Mouse (Mus musculus): ENCODE measurements around the gene 4931428F04Rik. TPM values are rescaled to one million over a fixed set of nuclear protein-coding genes. Genes with fewer than 3 reads are reported as not detected.
"Not testable (repeated sequence)": the region's sequence is repeated elsewhere in the genome, so short reads cannot be mapped to it uniquely, and the experiment has no call there.

4931428F04Rik gene
- polyA plus RNA-seq, 1 experiment = 24.3 TPM

DNA sequence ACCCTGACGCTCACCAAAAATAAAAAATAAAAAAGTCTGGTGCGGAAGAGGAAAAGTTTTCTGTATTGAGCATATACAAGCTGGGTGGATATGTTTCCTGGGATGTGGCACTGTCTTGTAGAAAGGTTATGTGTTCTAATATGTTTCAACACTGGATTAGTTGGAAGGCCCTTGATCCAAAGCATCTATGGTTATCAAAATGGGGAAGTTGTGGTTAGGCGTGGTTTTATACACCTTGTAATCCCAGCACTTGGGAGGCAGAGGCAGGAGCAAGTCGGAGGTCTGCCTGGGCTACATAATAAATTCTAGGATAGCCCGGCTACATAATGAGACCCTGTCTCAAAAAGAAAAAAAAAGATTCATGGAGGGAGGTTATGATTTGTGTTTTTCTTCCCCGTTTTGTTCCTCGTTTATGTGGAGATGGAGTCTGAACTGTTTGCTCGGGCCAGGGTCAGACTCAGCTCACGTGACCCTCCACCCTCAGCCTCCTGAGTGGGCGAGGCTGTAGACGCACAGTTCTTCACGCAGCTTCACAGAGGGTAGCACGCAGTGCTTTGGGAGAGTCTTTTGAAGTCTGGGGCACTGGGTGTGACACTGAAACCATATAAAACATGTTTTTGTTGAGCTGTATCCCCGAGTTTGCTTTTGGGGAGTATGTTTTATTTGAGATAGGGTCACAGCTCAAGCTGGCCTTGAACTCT lies 52.1 kb downstream of the 4931428F04Rik start:
- H3K4me1 ChIP-seq (ENCODE audit: control insufficient read depth, insufficient read depth, low read length) = no peaks in the 10 kb centered on the region
- no peak overlapping the region for H3K27ac ChIP-seq (ENCODE audit: insufficient read depth, low read length)
- no peak overlapping the region for H3K4me3 ChIP-seq (ENCODE audit: insufficient read depth, low read length)
- TF ChIP-seq POLR2A (IDR thresholded peaks at IDR 0.05; ENCODE audit: extremely low read depth, insufficient read depth, low read length) = no peak
- TF ChIP-seq CTCF (IDR thresholded peaks at IDR 0.05; ENCODE audit: extremely low read depth, insufficient read depth, low read length) = no peak

GRCm38 (mm10) chr8:105235206-105235605 lies 54.5 kb downstream of the 4931428F04Rik start:
- Histone ChIP-seq H3K4me3 (ENCODE audit: insufficient read depth, low read length) (no peak overlapping the region), H3K4me1 (ENCODE audit: control insufficient read depth, insufficient read depth, low read length) (no peaks in the 10 kb centered on the region), H3K27ac (ENCODE audit: insufficient read depth, low read length) (no peak overlapping the region)
- TF ChIP-seq CTCF (IDR thresholded peaks at IDR 0.05; ENCODE audit: extremely low read depth, insufficient read depth, low read length) (no peak), POLR2A (IDR thresholded peaks at IDR 0.05; ENCODE audit: extremely low read depth, insufficient read depth, low read length) (no peak)

DNA sequence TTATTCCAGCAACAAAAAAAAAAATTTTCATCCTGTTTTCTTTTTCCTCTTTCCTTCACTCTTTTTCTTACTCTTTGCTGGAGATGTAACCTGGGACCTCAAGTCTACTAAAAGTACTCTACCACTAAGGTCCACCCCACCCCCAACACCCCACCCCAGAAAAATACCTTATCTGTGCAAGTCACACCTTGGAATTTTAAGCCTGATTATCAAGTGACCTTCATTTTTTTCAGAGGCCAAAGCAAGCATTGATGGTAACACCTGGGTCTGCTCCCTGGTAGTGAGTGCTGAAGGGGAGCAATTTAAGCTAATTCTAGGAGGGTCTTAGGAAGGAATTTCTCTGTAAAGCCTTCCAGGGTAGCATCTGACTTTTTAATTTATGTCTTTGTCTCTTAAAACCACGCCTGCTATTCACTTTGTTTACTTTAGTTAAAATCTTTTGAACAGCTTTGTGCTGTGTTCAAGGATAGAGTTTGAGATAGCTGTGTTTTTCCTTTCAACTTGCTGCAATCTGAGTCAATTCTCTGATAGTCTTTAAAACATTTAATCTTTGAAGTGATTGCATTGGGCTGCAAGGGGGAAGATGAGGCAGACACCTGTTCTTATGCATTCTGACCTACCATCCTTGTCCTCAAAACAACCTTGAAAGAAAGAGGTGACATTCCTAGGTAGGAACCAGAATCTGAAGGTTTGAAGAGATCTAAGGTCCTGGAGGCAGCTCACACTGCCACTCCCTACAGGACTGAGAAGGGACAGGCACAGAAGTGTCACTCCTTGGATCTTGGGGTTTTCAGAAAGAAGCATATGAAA lies 56.3 kb downstream of the 4931428F04Rik start:
- Histone ChIP-seq H3K4me3 (ENCODE audit: insufficient read depth, low read length) (no peak overlapping the region), H3K27ac (ENCODE audit: insufficient read depth, low read length) (no peak overlapping the region), H3K4me1 (ENCODE audit: control insufficient read depth, insufficient read depth, low read length) (no peaks in the 10 kb centered on the region)
- TF ChIP-seq CTCF (IDR thresholded peaks at IDR 0.05; ENCODE audit: extremely low read depth, insufficient read depth, low read length) (no peak), POLR2A (IDR thresholded peaks at IDR 0.05; ENCODE audit: extremely low read depth, insufficient read depth, low read length) (no peak)

DNA sequence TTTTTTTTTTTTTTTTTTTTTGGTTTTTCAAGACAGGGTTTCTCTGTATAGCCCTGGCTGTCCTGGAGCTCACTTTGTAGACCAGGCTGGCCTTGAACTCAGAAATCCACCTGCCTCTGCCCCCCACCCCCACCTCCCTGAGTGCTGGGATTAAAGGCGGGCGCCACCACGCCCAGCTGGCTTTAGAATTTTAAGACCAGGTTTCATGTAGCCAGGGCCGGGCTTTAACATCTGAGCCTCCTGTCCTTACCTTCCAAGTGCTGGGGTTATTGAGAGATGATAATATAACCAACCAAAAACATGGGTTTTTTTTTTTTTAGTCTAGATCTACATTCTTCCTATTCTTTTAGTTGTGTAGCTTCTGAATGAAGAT lies 57.4 kb downstream of the 4931428F04Rik start:
- H3K4me1 ChIP-seq (ENCODE audit: control insufficient read depth, insufficient read depth, low read length); H3K4me3 ChIP-seq (ENCODE audit: insufficient read depth, low read length); H3K27ac ChIP-seq (ENCODE audit: insufficient read depth, low read length): not testable (repeated sequence)

GRCm38 (mm10) chr8:105231503-105232320 lies 58.0 kb downstream of the 4931428F04Rik start:
- TF ChIP-seq CTCF (IDR thresholded peaks at IDR 0.05; ENCODE audit: extremely low read depth, insufficient read depth, low read length) (no peak), POLR2A (IDR thresholded peaks at IDR 0.05; ENCODE audit: extremely low read depth, insufficient read depth, low read length) (no peak)
- Histone ChIP-seq H3K4me1 (ENCODE audit: control insufficient read depth, insufficient read depth, low read length) (no peaks in the 10 kb centered on the region), H3K27ac (ENCODE audit: insufficient read depth, low read length) (no peak overlapping the region; the same call in 1 of the 2 replicates), H3K4me3 (ENCODE audit: insufficient read depth, low read length) (no peak overlapping the region)

Other genes starting within 250 kb of the 4931428F04Rik start
- not detected in 2 replicates for gene Ces3a, start 241.3 kb downstream of the 4931428F04Rik start, polyA plus RNA-seq (2012; rRNA removed)
- gene Ces3b, start 206.1 kb downstream of the 4931428F04Rik start, polyA plus RNA-seq (2012; rRNA removed) = not detected in 2 replicates
- gene Ces4a, start 158.1 kb downstream of the 4931428F04Rik start, polyA plus RNA-seq (2012; rRNA removed) = not detected in 2 replicates
- gene Cbfb, start 119.2 kb downstream of the 4931428F04Rik start, polyA plus RNA-seq (2012; rRNA removed) = 17.7 and 18.5 TPM in 2 replicates
- 39.4 and 39.5 TPM in 2 replicates for gene D230025D16Rik, start 64.7 kb downstream of the 4931428F04Rik start, polyA plus RNA-seq (2012; rRNA removed)
- gene B3gnt9, start 34.7 kb downstream of the 4931428F04Rik start, polyA plus RNA-seq (2012; rRNA removed) = 5.2 and 5.5 TPM in 2 replicates
- 7.6 and 8.3 TPM in 2 replicates for gene Tradd, start 25.3 kb downstream of the 4931428F04Rik start, polyA plus RNA-seq (2012; rRNA removed)
- 2.0 and 2.2 TPM in 2 replicates for gene Fbxl8, start 25.2 kb downstream of the 4931428F04Rik start, polyA plus RNA-seq (2012; rRNA removed)
- gene Hsf4, start 20.1 kb downstream of the 4931428F04Rik start, polyA plus RNA-seq (2012; rRNA removed) = 25.1 and 29.2 TPM in 2 replicates
- 14.3 and 15.5 TPM in 2 replicates for gene Nol3, start 13.7 kb downstream of the 4931428F04Rik start, polyA plus RNA-seq (2012; rRNA removed)
- 1.4 and 1.9 TPM in 2 replicates for gene Exoc3l, start 6.2 kb upstream of the 4931428F04Rik start, polyA plus RNA-seq (2012; rRNA removed)
- gene E2f4, start 7.8 kb upstream of the 4931428F04Rik start, polyA plus RNA-seq (2012; rRNA removed) = 63.4 and 65.6 TPM in 2 replicates
- 2.4 and 2.9 TPM in 2 replicates for gene Elmo3, start 15.7 kb upstream of the 4931428F04Rik start, polyA plus RNA-seq (2012; rRNA removed)
- gene Lrrc29, start 36.4 kb upstream of the 4931428F04Rik start, polyA plus RNA-seq (2012; rRNA removed) = 3.7 and 4.3 TPM in 2 replicates
- 71.5 and 78.1 TPM in 2 replicates for gene Tmem208, start 36.5 kb upstream of the 4931428F04Rik start, polyA plus RNA-seq (2012; rRNA removed)
- 3.4 and 3.5 TPM in 2 replicates for gene Fhod1, start 58.1 kb upstream of the 4931428F04Rik start, polyA plus RNA-seq (2012; rRNA removed)
- gene Slc9a5, start 59.0 kb upstream of the 4931428F04Rik start, polyA plus RNA-seq (2012; rRNA removed) = 33.7 and 33.8 TPM in 2 replicates
- gene Plekhg4, start 83.4 kb upstream of the 4931428F04Rik start, polyA plus RNA-seq (2012; rRNA removed) = 3.0 and 3.2 TPM in 2 replicates
- not detected in 2 replicates for gene Kctd19, start 123.6 kb upstream of the 4931428F04Rik start, polyA plus RNA-seq (2012; rRNA removed)
- gene Lrrc36, start 123.7 kb upstream of the 4931428F04Rik start, polyA plus RNA-seq (2012; rRNA removed) = 0.64 and 0.94 TPM in 2 replicates
- gene Tppp3, start 181.7 kb upstream of the 4931428F04Rik start, polyA plus RNA-seq (2012; rRNA removed) = 77.9 and 93.2 TPM in 2 replicates
- gene Zdhhc1, start 207.0 kb upstream of the 4931428F04Rik start, polyA plus RNA-seq (2012; rRNA removed) = 63.6 and 66.2 TPM in 2 replicates
- gene Hsd11b2, start 228.9 kb upstream of the 4931428F04Rik start, polyA plus RNA-seq (2012; rRNA removed) = not detected in 2 replicates

Measured in cortical plate, adult 2 months (tissue).